Mouse (Mus musculus) MEL (cell line): ENCODE measurements around the gene Gapt.

Experiments
- CTCF ChIP-seq, 3 experiments: IDR thresholded peaks in 2 of 3; conservative IDR thresholded peaks in 1 of 3; 2 replicates each; pipeline ENCODE4 v1.5.1; 2011 to 2012; ENCODE audit warnings: low read length in 3 of 3, low read depth in 2 of 3, mild to moderate bottlenecking in 2 of 3, improper control_type of control experiment in 1 of 3, inconsistent platforms in 1 of 3, mixed read lengths in 1 of 3, moderate library complexity in 1 of 3; ENCODE audit not compliant: control insufficient read depth in 1 of 3, insufficient read depth in 1 of 3, poor library complexity in 1 of 3, severe bottlenecking in 1 of 3
- ETS1 ChIP-seq: IDR thresholded peaks from 2 replicates; pipeline ENCODE4 v1.6.1; 2012; ENCODE audit warnings: low read depth, mild to moderate bottlenecking, inconsistent platforms, low read length, improper control_type of control experiment, moderate library complexity
- GABPA ChIP-seq: IDR thresholded peaks from 2 replicates; pipeline ENCODE4 v1.6.1; 2012; ENCODE audit warnings: low read depth, mild to moderate bottlenecking, inconsistent platforms, low read length, improper control_type of control experiment, moderate library complexity
- KAT2A ChIP-seq: conservative IDR thresholded peaks from 2 replicates; pipeline ENCODE4 v1.6.1; 2012; ENCODE audit warnings: low read depth, low read length, improper control_type of control experiment, inconsistent platforms
- MAFK ChIP-seq: IDR thresholded peaks from 2 replicates; pipeline ENCODE4 v1.6.1; 2011; ENCODE audit warnings: low read depth, mild to moderate bottlenecking, low read length, improper control_type of control experiment, borderline replicate concordance
- MAX ChIP-seq: IDR thresholded peaks from 2 replicates; pipeline ENCODE4 v1.6.1; 2011; ENCODE audit warnings: low read length, improper control_type of control experiment
- MYB ChIP-seq: IDR thresholded peaks from 2 replicates; pipeline ENCODE4 v1.6.1; 2011; ENCODE audit warnings: mild to moderate bottlenecking, low read depth, low read length, improper control_type of control experiment
- POLR2A ChIP-seq, 2 experiments: IDR thresholded peaks; 2 replicates each; pipeline ENCODE4 v1.6.1; 2011 to 2012; ENCODE audit warnings: low read length in 2 of 2, mild to moderate bottlenecking in 2 of 2, control low read depth in 1 of 2, improper control_type of control experiment in 1 of 2, low read depth in 1 of 2, moderate library complexity in 1 of 2; ENCODE audit not compliant: control insufficient read depth in 1 of 2, insufficient read depth in 1 of 2, poor library complexity in 1 of 2
- POLR2AphosphoS2 ChIP-seq: IDR thresholded peaks from 2 replicates; pipeline ENCODE4 v1.6.1; 2011; ENCODE audit warnings: low read length, improper control_type of control experiment
- POLR2AphosphoS5 ChIP-seq: IDR thresholded peaks from 2 replicates; pipeline ENCODE4 v1.6.1; 2012; ENCODE audit warnings: low read depth, borderline replicate concordance, mild to moderate bottlenecking, inconsistent platforms, low read length, moderate library complexity, mixed read lengths
- SMC3 ChIP-seq: IDR thresholded peaks from 2 replicates; pipeline ENCODE4 v1.6.1; 2011; ENCODE audit warnings: low read depth, low read length, improper control_type of control experiment
- USF1 ChIP-seq: IDR thresholded peaks from 2 replicates; pipeline ENCODE4 v1.6.1; 2014; ENCODE audit warnings: low read depth, mild to moderate bottlenecking, inconsistent platforms, low read length, improper control_type of control experiment, moderate library complexity
- ZMIZ1 ChIP-seq: IDR thresholded peaks from 2 replicates; pipeline ENCODE4 v1.6.1; 2012; ENCODE audit warnings: low read depth, mild to moderate bottlenecking, inconsistent platforms, low read length, improper control_type of control experiment, moderate library complexity

GRCm38 (mm10) chr13:110395916-110396685, 39.1 kb upstream of the Gapt start:
- TF ChIP-seq POLR2AphosphoS5 (no peak), MAX (no peak), GABPA (no peak), MAFK (no peak), USF1 (no peak), SMC3 (no peak), MYB (no peak), KAT2A (no peak), POLR2A (IDR thresholded peaks at IDR 0.05; ENCODE audit: control insufficient read depth in 1 of 2, insufficient read depth in 1 of 2, low read depth in 1 of 2, low read length in 2 of 2, poor library complexity in 1 of 2) (no peak), CTCF (IDR thresholded peaks at IDR 0.05 in 2 of 3, conservative IDR thresholded peaks at IDR 0.05 in 1 of 3; ENCODE audit: control insufficient read depth in 1 of 3, insufficient read depth in 1 of 3, low read depth in 2 of 3, low read length in 3 of 3, poor library complexity in 1 of 3, severe bottlenecking in 1 of 3) (no peak), ZMIZ1 (no peak), ETS1 (no peak), POLR2AphosphoS2 (no peak)
